Mouse (Mus musculus) liver, adult 2 months (tissue): ENCODE measurements around the gene Zbtb9.

ENCODE experiments used
- CTCF ChIP-seq: fragments of 200-500 bp; IDR thresholded peaks from 2 replicates; pipeline ENCODE4 v1.5.1; 2011; ENCODE audit warnings: low read depth, low read length, control low read depth
- POLR2A ChIP-seq: fragments of 200-500 bp; IDR thresholded peaks from 2 replicates; pipeline ENCODE4 v1.6.1; 2011; ENCODE audit warnings: low read length, control low read depth; ENCODE audit not compliant: insufficient read depth; ENCODE audit errors: extremely low read depth

DNA sequence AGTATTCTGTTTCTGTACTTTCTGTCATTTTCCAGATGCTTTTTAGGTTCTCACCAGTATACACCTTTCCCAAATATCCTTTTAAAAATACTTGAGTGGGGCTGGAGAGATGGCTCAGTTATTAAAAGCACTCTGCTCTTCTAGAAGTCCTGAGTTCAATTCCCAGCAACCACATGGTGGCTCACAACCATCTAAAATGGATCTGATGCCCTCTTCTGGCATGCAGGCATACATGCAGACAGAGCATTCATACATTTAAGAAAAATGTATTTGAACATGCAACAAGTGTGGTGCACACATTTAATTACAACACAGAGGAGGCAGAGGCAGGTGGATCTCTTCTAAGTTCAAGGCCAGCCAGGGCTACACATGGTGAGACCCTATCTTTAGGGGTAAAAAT is 2.4 kb downstream of the Zbtb9 start:
- TF ChIP-seq POLR2A (no peak), CTCF (no peak)
